Mouse (Mus musculus) limb, embryonic 15.5 days (tissue): ENCODE measurements around the gene Necab2. TPM values are rescaled to one million over a fixed set of nuclear protein-coding genes. Genes with fewer than 3 reads are reported as not detected.

Experiments used
- ATAC-seq: fragments of 200-750 bp; cut with Nextera tagmentation; 2 replicates; pipeline ENCODE4 v1.8.0; 2017; ENCODE audit warnings: low read depth, moderate TSS enrichment; ENCODE audit not compliant: insufficient number of reproducible peaks, low FRiP score, low TSS enrichment
- H3K27ac ChIP-seq: fragments of 300-500 bp; sonication (generic); 2 replicates; pipeline ENCODE4 v1.5.1; 2015; ENCODE audit warnings: moderate library complexity, mild to moderate bottlenecking, inconsistent platforms
- H3K27me3 ChIP-seq: fragments of 300-500 bp; sonication (generic); 2 replicates; pipeline ENCODE4 v1.6.1; 2015; ENCODE audit warnings: inconsistent platforms
- H3K36me3 ChIP-seq: fragments of 300-500 bp; sonication (generic); 2 replicates; pipeline ENCODE4 v1.6.1; 2015; ENCODE audit warnings: inconsistent platforms
- H3K4me1 ChIP-seq: fragments of 300-500 bp; sonication (generic); 2 replicates; pipeline ENCODE4 v1.6.1; 2015; ENCODE audit warnings: inconsistent platforms
- H3K4me2 ChIP-seq: fragments of 300-500 bp; sonication (generic); 2 replicates; pipeline ENCODE4 v1.6.1; 2015; ENCODE audit warnings: mild to moderate bottlenecking, inconsistent platforms
- H3K4me3 ChIP-seq: fragments of 300-500 bp; sonication (generic); 2 replicates; pipeline ENCODE4 v1.5.1; 2015; ENCODE audit warnings: mild to moderate bottlenecking, inconsistent platforms
- H3K9ac ChIP-seq: fragments of 300-500 bp; sonication (generic); 2 replicates; pipeline ENCODE4 v1.6.1; 2015; ENCODE audit warnings: inconsistent platforms
- H3K9me3 ChIP-seq: fragments of 300-500 bp; sonication (generic); 2 replicates; pipeline ENCODE4 v1.6.1; 2016; ENCODE audit warnings: inconsistent platforms
- WGBS: fragments of 180-500 bp; shearing (Covaris S2); methylation state at CpG from one replicate; pipeline ENCODE4 v1.1.7; 2015; 5-methylcytosine and 5-hydroxymethylcytosine counted together
- polyA plus RNA-seq: library from polyadenylated mRNA; unstranded; fragments of >200 nt; fragmentation: Nextera tagmentation; extraction: Ambion mirVana; gene quantifications from 2 replicates; pipeline ENCODE4 v1.2.1, GENCODE M21; 2015

Necab2 gene
- polyA plus RNA-seq, 1 experiment from 2014 or later = 1.1 TPM

DNA sequence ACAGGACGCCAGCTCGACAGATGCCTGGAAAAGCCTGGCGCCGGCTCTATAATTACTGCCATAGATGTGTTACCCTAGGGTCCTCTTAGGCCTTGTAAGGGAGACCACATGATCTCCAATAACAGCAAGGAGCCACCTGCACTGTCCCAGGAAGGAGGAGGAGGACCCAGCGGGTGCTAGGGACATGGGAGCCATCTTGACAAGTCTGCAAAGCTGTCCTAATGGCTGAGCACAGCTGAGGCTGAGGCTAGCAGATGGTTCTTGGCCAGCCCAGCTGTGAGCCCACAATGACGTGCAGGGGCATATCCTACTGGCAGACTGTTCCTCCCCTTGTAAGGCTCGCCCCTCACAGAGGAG is 6.6 kb upstream of the Necab2 start:
- H3K9me3 ChIP-seq = no peaks in the 10 kb centered on the region
- H3K4me1 ChIP-seq = peaks cover 29% of the 10 kb centered on the region
- peak overlapping the region; percentile 43; the same call in 1 of the 2 replicates for H3K27ac ChIP-seq
- H3K9ac ChIP-seq = no peak overlapping the region
- 43% methylated on average over 7 of the region's 7 CpGs for WGBS
- no peaks in the 10 kb centered on the region for H3K36me3 ChIP-seq
- peaks cover 5% of the 10 kb centered on the region; the same call in 1 of the 2 replicates for H3K27me3 ChIP-seq
- ATAC-seq = no peak
- no peak overlapping the region for H3K4me3 ChIP-seq
- no peak overlapping the region for H3K4me2 ChIP-seq

DNA sequence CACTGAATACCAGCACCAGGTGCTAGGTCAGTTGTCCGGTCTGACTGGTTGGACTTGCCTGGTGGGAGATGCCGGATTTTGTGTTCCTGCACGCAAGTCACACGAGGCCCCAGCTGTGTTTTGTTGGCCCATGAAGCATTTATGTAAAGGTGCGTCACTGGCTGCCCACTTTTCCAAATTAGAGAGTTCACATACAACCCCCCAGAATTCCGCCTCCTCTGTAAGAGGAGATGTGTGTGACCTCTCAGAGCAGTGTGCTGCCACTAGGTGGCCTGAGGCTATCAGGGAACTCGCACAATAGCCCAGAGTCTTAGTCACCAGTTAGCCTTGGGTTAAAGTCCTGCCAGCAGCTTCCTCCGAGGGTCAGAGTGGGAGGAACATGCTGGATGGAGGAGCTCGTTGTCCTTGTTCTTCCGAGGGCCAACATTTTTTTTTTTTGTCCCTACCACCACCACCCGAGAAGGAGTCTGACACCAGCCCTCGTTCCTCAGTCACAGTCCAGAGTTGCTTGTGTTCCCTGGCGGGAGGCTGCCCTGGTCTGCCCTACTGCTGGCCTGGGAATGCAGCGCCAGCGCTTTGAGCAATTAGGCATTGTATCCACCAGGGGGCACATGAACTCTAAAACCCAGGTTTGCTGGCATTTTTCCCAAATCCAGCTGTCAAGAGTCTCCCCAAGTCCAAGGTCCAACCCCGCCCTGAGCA is 6.1 kb upstream of the Necab2 start:
- ATAC-seq = no peak
- no peaks in the 10 kb centered on the region for H3K36me3 ChIP-seq
- H3K4me2 ChIP-seq = 0 out of 2 replicates have a peak overlapping the region, but pooled peaks have one; percentile 19
- H3K4me1 ChIP-seq = peaks cover 29% of the 10 kb centered on the region
- H3K27me3 ChIP-seq = peaks cover 8% of the 10 kb centered on the region; the same call in 1 of the 2 replicates
- H3K9me3 ChIP-seq = no peaks in the 10 kb centered on the region
- no peak overlapping the region for H3K9ac ChIP-seq
- WGBS = 13% methylated on average over 16 of the region's 16 CpGs
- H3K27ac ChIP-seq = peak overlapping the region; percentile 43; the same call in 1 of the 2 replicates
- no peak overlapping the region for H3K4me3 ChIP-seq

- Histone ChIP-seq H3K27ac (peak overlapping the region; percentile 17; the same call in 1 of the 2 replicates), H3K4me1 (peaks cover 30% of the 10 kb centered on the region), H3K4me2 (no peak overlapping the region), H3K36me3 (no peaks in the 10 kb centered on the region), H3K9me3 (no peaks in the 10 kb centered on the region), H3K4me3 (no peak overlapping the region), H3K9ac (no peak overlapping the region), H3K27me3 (peaks cover 11% of the 10 kb centered on the region)
- no peak for ATAC-seq
- WGBS = 39% methylated on average over 1 of the region's 1 CpGs
These were observed 5.6 kb upstream of the Necab2 start for GRCm38 (mm10) chr8:119440952-119441270.

- no peak overlapping the region for H3K4me3 ChIP-seq
- no peak for ATAC-seq
- WGBS = 65% methylated on average over 5 of the region's 5 CpGs
These were observed 4.5 kb upstream of the Necab2 start for GRCm38 (mm10) chr8:119442013-119442412.

DNA sequence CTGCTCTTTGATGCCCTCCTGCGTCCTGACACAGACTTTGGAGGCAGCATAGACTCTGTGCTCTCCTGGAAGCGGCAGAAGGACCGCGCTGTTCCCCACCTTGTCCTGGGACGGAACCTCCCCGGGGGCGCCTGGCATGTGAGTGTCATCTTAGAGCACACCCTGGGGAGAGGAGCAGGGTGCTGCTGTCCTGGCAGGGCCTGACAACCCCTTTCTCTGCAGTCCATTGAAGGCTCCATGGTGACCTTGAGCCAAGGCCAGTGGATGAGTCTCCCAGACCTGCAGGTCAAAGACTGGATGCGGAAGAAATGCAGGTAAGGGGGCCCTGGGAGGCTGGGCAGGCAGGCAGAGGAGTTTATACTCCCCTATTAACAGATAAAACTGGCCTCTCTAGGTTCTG is 3.5 kb upstream of the Necab2 start:
- no peak for ATAC-seq
- 88% methylated on average over 8 of the region's 8 CpGs for WGBS

More at GRCm38 (mm10) chr8:119442013-119442412, 4.5 kb upstream of the Necab2 start:
- Histone ChIP-seq H3K4me1 (peaks cover 32% of the 10 kb centered on the region), H3K27me3 (peaks cover 19% of the 10 kb centered on the region), H3K9ac (no peak overlapping the region), H3K9me3 (no peaks in the 10 kb centered on the region), H3K4me2 (no peak overlapping the region), H3K36me3 (no peaks in the 10 kb centered on the region), H3K27ac (no peak overlapping the region)

DNA sequence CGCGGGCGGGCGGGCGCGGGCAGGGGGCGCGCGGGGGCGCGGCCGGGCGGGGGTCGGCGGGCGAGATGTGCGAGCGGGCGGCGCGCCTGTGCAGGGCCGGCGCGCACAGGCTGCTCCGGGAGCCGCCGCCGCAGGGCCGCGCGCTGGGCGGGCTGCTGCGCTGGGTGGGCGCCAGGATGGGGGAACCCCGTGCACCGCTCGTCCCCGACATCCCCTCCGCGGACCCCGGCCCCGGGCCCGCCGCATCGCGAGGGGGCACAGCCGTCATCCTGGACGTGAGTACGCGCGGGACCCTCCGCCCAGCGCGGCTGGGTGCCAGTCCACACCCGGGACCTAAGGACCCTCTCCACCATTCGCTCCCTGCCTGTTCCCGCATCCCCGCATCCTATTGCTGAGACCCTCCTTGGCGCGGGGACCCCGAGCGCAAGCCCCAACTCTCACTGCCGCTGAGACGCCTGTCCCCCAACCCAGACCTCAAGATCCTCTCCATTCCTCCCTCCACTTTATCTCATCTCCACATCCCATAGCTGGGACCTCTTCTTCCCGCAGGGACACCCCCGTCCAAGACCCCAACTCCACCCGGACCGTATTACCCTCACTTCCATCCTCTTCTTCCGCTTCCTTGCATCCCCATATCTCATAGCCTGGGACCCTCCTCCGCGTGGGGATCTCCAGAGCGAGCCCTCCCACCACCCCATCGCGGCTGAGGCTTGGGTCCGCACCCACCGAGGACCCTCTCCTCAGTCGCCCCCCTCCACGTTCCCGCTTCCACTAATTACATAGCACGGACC is 666 bp downstream of the Necab2 start:
- Histone ChIP-seq H3K9ac (peak overlapping the region; percentile 56), H3K9me3 (no peaks in the 10 kb centered on the region), H3K27ac (no peak overlapping the region), H3K36me3 (no peaks in the 10 kb centered on the region), H3K27me3 (peaks cover 46% of the 10 kb centered on the region), H3K4me3 (peak overlapping the region; percentile 64), H3K4me1 (peaks cover 14% of the 10 kb centered on the region), H3K4me2 (peak overlapping the region; percentile 97)
- WGBS = under 1% methylated on average over 52 of the region's 80 CpGs
- no peak for ATAC-seq

More for the DNA sequence above, 3.5 kb upstream of the Necab2 start:
- Histone ChIP-seq H3K4me3 (no peak overlapping the region), H3K36me3 (no peaks in the 10 kb centered on the region), H3K9me3 (no peaks in the 10 kb centered on the region), H3K4me2 (no peak overlapping the region), H3K4me1 (peaks cover 34% of the 10 kb centered on the region), H3K9ac (no peak overlapping the region), H3K27ac (no peak overlapping the region), H3K27me3 (peaks cover 28% of the 10 kb centered on the region)

GRCm38 (mm10) chr8:119447781-119448170 is 1.3 kb downstream of the Necab2 start:
- peak overlapping the region; percentile 64 for H3K4me3 ChIP-seq
- H3K9ac ChIP-seq = no peak overlapping the region
- H3K4me1 ChIP-seq = peaks cover 14% of the 10 kb centered on the region
- H3K27ac ChIP-seq = no peak overlapping the region
- no peak for ATAC-seq
- WGBS = 3% methylated on average over 17 of the region's 17 CpGs
- H3K9me3 ChIP-seq = no peaks in the 10 kb centered on the region
- no peaks in the 10 kb centered on the region for H3K36me3 ChIP-seq
- H3K4me2 ChIP-seq = peak overlapping the region; percentile 97
- H3K27me3 ChIP-seq = peaks cover 46% of the 10 kb centered on the region

GRCm38 (mm10) chr8:119449627-119450026 is 3.1 kb downstream of the Necab2 start:
- ATAC-seq = no peak
- Histone ChIP-seq H3K9me3 (no peaks in the 10 kb centered on the region), H3K9ac (no peak overlapping the region), H3K4me3 (no peak overlapping the region), H3K4me1 (peaks cover 14% of the 10 kb centered on the region), H3K27ac (no peak overlapping the region), H3K27me3 (peaks cover 46% of the 10 kb centered on the region), H3K36me3 (no peaks in the 10 kb centered on the region), H3K4me2 (no peak overlapping the region)
- 82% methylated on average over 12 of the region's 12 CpGs for WGBS

DNA sequence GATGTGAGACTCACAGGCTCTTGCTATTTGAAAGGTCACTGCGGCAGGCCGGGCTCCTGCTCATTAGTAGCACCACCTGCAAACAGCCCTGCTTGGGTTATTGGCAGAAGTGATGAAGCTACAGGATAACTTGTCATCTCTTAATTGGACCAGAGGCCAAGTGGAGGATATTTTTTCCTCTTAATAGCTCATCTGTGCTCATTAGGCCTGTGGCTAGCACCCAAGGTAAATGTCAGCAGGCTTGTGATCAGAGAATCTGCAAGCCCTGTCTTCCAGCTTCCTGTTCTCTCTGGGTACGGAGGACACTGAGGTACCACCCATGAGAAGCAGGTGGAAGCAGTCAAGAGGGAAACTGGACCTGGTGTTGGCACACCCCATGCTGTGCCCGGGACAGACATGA is 4.6 kb downstream of the Necab2 start:
- H3K36me3 ChIP-seq = no peaks in the 10 kb centered on the region
- no peak for ATAC-seq
- no peaks in the 10 kb centered on the region for H3K9me3 ChIP-seq
- H3K27me3 ChIP-seq = peaks cover 38% of the 10 kb centered on the region
- 86% methylated on average over 4 of the region's 4 CpGs for WGBS
- H3K4me3 ChIP-seq = no peak overlapping the region
- H3K27ac ChIP-seq = no peak overlapping the region
- H3K4me2 ChIP-seq = no peak overlapping the region
- no peak overlapping the region for H3K9ac ChIP-seq
- H3K4me1 ChIP-seq = peaks cover 11% of the 10 kb centered on the region

GRCm38 (mm10) chr8:119452919-119453318 is 6.4 kb downstream of the Necab2 start:
- Histone ChIP-seq H3K4me2 (no peak overlapping the region), H3K4me3 (no peak overlapping the region), H3K27ac (no peak overlapping the region), H3K4me1 (no peaks in the 10 kb centered on the region), H3K36me3 (no peaks in the 10 kb centered on the region), H3K27me3 (peaks cover 23% of the 10 kb centered on the region), H3K9me3 (no peaks in the 10 kb centered on the region), H3K9ac (no peak overlapping the region)
- 83% methylated on average over 5 of the region's 5 CpGs for WGBS
- ATAC-seq = no peak

- no peak for ATAC-seq
- 75% methylated on average over 5 of the region's 5 CpGs for WGBS
- H3K9ac ChIP-seq = no peak overlapping the region
These were observed 9.5 kb downstream of the Necab2 start for GRCm38 (mm10) chr8:119456045-119456444.

DNA sequence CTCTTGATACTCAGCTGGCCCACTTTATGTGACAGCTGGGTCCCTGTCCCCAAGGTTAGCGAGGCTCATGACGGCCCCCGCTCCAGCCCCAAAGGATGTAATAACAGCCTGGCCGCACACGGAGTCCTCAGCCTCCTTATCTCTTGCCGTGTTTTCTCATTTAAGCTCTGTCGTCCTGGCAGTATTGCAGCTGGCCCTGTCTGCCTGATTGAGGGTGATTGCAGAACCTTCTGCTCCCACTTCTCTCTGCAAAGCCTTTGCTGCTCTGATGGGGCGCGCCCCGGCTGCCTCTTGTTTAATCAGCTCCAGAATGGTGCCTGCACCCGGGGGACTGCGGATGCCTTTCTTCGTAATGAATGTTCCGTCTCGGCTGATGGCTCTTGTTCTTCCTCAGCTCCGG is 13.2 kb downstream of the Necab2 start:
- WGBS = 50% methylated on average over 16 of the region's 16 CpGs
- H3K9ac ChIP-seq = no peak overlapping the region
- ATAC-seq = no peak

More at GRCm38 (mm10) chr8:119456045-119456444, 9.5 kb downstream of the Necab2 start:
- H3K27me3 ChIP-seq = no peaks in the 10 kb centered on the region
- no peak overlapping the region for H3K4me2 ChIP-seq
- no peaks in the 10 kb centered on the region for H3K9me3 ChIP-seq
- no peak overlapping the region for H3K4me3 ChIP-seq
- no peaks in the 10 kb centered on the region for H3K4me1 ChIP-seq
- H3K27ac ChIP-seq = no peak overlapping the region
- no peaks in the 10 kb centered on the region for H3K36me3 ChIP-seq

More for the DNA sequence above, 13.2 kb downstream of the Necab2 start:
- no peaks in the 10 kb centered on the region for H3K9me3 ChIP-seq
- H3K4me1 ChIP-seq = 0 out of 2 replicates have a peak, but pooled peaks cover 4% of the 10 kb centered on the region
- H3K36me3 ChIP-seq = no peaks in the 10 kb centered on the region
- H3K4me3 ChIP-seq = no peak overlapping the region
- no peak overlapping the region for H3K4me2 ChIP-seq
- H3K27ac ChIP-seq = no peak overlapping the region
- H3K27me3 ChIP-seq = peaks cover 7% of the 10 kb centered on the region; the same call in 1 of the 2 replicates
